Mouse (Mus musculus): Measurements from ENCODE around the gene Gm11042. TPM values are rescaled to one million over a fixed set of nuclear protein-coding genes. Genes with fewer than 3 reads are reported as not detected.

Gm11042 gene
- polyA plus RNA-seq (2015; fragmentation: Nextera tagmentation; extraction: Ambion mirVana), result not detected in 2 replicates

DNA sequence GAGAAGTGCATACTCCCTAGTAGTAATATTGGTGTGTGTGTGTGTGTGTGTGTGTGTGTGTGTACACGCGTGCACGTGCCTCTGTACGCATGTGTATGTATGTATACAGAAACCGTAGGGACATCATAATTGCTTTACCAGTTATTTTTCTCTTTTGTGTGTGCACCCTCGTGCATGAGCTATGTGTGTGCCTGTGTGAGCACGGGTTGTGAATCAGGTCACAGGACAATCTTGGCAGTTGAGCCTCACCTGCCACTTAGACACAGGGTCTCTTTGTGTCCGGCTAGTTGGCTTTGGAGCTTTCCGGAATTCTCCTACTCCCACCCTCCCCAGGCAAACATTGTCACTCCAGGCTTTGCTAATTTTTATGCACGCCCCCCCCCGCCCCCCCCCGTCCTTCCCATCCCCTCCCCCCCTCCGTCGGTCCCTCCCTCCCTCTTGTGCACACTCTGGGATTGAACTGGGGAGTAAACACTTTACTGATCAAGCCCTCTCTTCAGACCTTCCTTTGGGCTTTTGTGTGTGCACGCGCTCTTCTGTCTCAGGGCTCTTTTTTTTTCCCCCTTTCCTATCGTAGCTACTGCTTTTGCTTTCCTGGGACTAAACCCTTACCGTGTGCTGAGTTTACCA is at the start of gene Gm11042:
TSS of gene Gm11042 (minus strand) at position 51 of the 630 bp plus-strand sequence.
- no peaks in the 10 kb centered on the region for H3K4me1 ChIP-seq (ENCODE audit: control insufficient read depth, low read depth, low read length)
- peak within 1 kb of the TSS; percentile 57 for H3K4me2 ChIP-seq (ENCODE audit: low read depth, low read length)
- peak within 1 kb of the TSS; percentile 50 for H3K4me3 ChIP-seq (ENCODE audit: low read depth, low read length)
- H3K36me3 ChIP-seq (ENCODE audit: control insufficient read depth, insufficient read depth), result no peaks in the 10 kb centered on the region
- no peaks in the 10 kb centered on the region for H3K27me3 ChIP-seq (ENCODE audit: control insufficient read depth, insufficient read depth, low read depth, low read length)
- H3K9ac ChIP-seq (ENCODE audit: low read depth, low read length), result no peak within 1 kb of the TSS
- no peak for ATAC-seq (ENCODE audit: low read depth)
- H3K27ac ChIP-seq (ENCODE audit: low read length), result no peak within 1 kb of the TSS
- no peaks in the 10 kb centered on the region for H3K9me3 ChIP-seq (replicated peaks; ENCODE audit: control insufficient read depth, low read length)
- WGBS (ENCODE audit: insufficient replicate concordance), result 30% methylated on average over 16 of the region's 18 CpGs

DNA sequence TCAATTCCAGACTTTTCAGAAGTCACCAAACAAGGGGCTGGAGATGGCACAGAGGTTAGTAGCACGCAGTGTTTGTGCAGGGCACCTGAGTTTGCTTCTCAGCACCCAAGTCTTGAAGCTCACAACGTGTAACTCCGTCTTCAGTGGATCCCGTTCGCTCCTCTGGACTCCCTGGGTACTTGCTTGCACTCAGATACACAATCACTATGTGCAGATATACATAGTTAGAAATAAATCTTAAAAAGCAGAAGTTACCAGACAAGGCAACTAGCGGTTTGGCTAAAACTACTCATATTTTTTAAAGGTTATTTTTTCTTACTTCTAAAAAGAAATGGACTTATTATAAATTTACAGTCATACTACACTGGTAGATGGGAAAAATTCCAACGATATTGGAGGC is 48.3 kb upstream of the Gm11042 start:
- Histone ChIP-seq H3K9me3 (replicated peaks; ENCODE audit: control insufficient read depth, low read length) (no peaks in the 10 kb centered on the region), H3K9ac (ENCODE audit: low read depth, low read length) (no peak overlapping the region), H3K4me3 (ENCODE audit: low read depth, low read length) (no peak overlapping the region), H3K27me3 (ENCODE audit: control insufficient read depth, insufficient read depth, low read depth, low read length) (no peaks in the 10 kb centered on the region), H3K4me2 (ENCODE audit: low read depth, low read length) (no peak overlapping the region), H3K4me1 (ENCODE audit: control insufficient read depth, low read depth, low read length) (no peaks in the 10 kb centered on the region), H3K36me3 (ENCODE audit: control insufficient read depth, insufficient read depth) (no peaks in the 10 kb centered on the region), H3K27ac (ENCODE audit: low read length) (no peak overlapping the region)
- no peak for ATAC-seq (ENCODE audit: low read depth)
- 32% methylated on average over 7 of the region's 7 CpGs for WGBS (ENCODE audit: insufficient replicate concordance)

DNA sequence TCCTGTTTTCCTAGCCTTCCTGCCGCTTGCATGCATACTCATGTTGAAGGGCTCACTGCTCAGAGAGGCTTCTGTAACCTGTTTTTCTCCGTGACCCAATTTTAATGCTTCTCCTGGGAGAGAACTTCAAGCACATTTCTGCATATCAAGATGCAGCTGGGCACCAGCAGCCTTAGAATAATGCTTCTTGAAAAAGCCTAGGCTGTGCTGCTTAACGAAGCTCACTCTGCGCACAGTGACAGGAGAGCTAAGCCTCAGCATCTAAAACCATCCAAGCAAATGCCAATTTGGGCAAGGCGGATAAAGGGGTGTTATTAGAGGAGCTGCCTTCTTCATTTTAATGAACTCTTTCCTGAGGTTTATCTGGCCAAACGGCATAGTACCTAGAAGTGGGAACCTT is 46.9 kb upstream of the Gm11042 start:
- Histone ChIP-seq H3K27me3 (ENCODE audit: control insufficient read depth, insufficient read depth, low read depth, low read length) (no peaks in the 10 kb centered on the region), H3K27ac (ENCODE audit: low read length) (no peak overlapping the region), H3K4me2 (ENCODE audit: low read depth, low read length) (no peak overlapping the region), H3K4me1 (ENCODE audit: control insufficient read depth, low read depth, low read length) (no peaks in the 10 kb centered on the region), H3K4me3 (ENCODE audit: low read depth, low read length) (no peak overlapping the region), H3K9ac (ENCODE audit: low read depth, low read length) (no peak overlapping the region), H3K9me3 (replicated peaks; ENCODE audit: control insufficient read depth, low read length) (no peaks in the 10 kb centered on the region), H3K36me3 (ENCODE audit: control insufficient read depth, insufficient read depth) (no peaks in the 10 kb centered on the region)
- no peak for ATAC-seq (ENCODE audit: low read depth)
- WGBS (ENCODE audit: insufficient replicate concordance), result 63% methylated on average over 6 of the region's 6 CpGs

DNA sequence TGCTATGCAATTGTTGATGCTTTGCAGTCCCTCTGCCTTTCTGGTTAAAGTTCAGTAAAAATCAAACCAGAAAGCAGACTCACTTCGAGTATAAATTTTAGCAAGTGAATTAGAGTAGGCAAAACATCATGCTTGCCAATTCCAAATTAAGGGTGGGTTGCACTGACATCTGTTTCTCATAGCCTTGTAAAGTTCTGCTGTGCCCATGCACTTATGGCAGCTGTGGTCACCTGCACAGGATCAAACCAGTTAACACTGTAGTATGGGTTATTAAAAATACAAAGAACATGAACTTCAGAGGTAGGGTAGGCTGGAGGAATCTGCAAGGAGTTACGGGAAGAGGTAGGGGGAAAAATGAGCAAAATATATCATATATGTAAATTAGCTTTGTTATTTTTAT is 46.3 kb upstream of the Gm11042 start:
- Histone ChIP-seq H3K27me3 (ENCODE audit: control insufficient read depth, insufficient read depth, low read depth, low read length) (no peaks in the 10 kb centered on the region), H3K9me3 (replicated peaks; ENCODE audit: control insufficient read depth, low read length) (no peaks in the 10 kb centered on the region), H3K27ac (ENCODE audit: low read length) (no peak overlapping the region), H3K4me3 (ENCODE audit: low read depth, low read length) (no peak overlapping the region), H3K36me3 (ENCODE audit: control insufficient read depth, insufficient read depth) (no peaks in the 10 kb centered on the region), H3K9ac (ENCODE audit: low read depth, low read length) (no peak overlapping the region), H3K4me2 (ENCODE audit: low read depth, low read length) (no peak overlapping the region), H3K4me1 (ENCODE audit: control insufficient read depth, low read depth, low read length) (no peaks in the 10 kb centered on the region)
- ATAC-seq (ENCODE audit: low read depth), result no peak
- 49% methylated on average over 2 of the region's 2 CpGs for WGBS (ENCODE audit: insufficient replicate concordance)

DNA sequence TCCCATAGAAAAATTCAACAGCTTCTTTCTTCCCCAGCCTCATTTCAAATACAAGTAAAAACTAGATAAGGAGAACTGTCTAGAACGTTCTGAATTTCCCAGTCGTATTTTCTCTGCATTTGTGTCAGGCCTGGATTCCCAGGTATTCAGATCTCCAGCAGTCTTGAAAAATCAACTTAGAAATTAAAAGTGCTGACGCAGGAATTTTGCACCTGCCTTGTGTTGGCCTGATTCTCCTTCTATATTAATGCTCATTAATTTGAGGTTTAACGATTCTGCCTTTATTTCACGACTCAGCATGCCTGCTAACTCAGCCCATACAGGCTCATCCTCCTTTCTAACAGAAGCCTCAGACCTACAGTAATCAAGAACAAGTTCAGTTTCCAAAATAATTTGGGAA is 43.6 kb upstream of the Gm11042 start:
- H3K27ac ChIP-seq (ENCODE audit: low read length), result no peak overlapping the region
- no peaks in the 10 kb centered on the region for H3K4me1 ChIP-seq (ENCODE audit: control insufficient read depth, low read depth, low read length)
- H3K27me3 ChIP-seq (ENCODE audit: control insufficient read depth, insufficient read depth, low read depth, low read length), result no peaks in the 10 kb centered on the region
- H3K9me3 ChIP-seq (replicated peaks; ENCODE audit: control insufficient read depth, low read length), result no peaks in the 10 kb centered on the region
- no peak for ATAC-seq (ENCODE audit: low read depth)
- no peak overlapping the region for H3K4me3 ChIP-seq (ENCODE audit: low read depth, low read length)
- no peak overlapping the region for H3K9ac ChIP-seq (ENCODE audit: low read depth, low read length)
- no peaks in the 10 kb centered on the region for H3K36me3 ChIP-seq (ENCODE audit: control insufficient read depth, insufficient read depth)
- WGBS (ENCODE audit: insufficient replicate concordance), result 51% methylated on average over 5 of the region's 5 CpGs
- no peak overlapping the region for H3K4me2 ChIP-seq (ENCODE audit: low read depth, low read length)

DNA sequence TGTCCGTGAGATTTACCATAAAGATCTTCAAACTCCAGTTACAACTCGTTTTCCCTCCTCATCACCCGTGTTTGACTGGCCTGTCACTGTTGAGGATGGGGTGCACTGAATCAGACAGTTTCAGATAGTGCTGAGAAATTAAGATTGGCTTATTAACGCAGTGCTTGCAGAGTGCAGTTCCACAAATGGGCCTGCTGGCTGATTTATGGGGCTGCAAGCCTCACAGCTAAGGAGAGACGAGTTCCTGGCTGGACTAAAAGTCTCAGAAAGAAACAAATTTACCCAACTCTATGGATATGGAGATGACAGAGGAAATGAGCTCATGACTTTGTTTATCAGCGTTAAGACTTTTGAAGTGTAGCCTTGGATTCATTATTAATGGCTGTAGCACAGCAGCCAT is 41.6 kb upstream of the Gm11042 start:
- Histone ChIP-seq H3K4me1 (ENCODE audit: control insufficient read depth, low read depth, low read length) (no peaks in the 10 kb centered on the region), H3K9ac (ENCODE audit: low read depth, low read length) (no peak overlapping the region), H3K27me3 (ENCODE audit: control insufficient read depth, insufficient read depth, low read depth, low read length) (no peaks in the 10 kb centered on the region), H3K36me3 (ENCODE audit: control insufficient read depth, insufficient read depth) (no peaks in the 10 kb centered on the region), H3K4me2 (ENCODE audit: low read depth, low read length) (no peak overlapping the region), H3K9me3 (replicated peaks; ENCODE audit: control insufficient read depth, low read length) (no peaks in the 10 kb centered on the region), H3K27ac (ENCODE audit: low read length) (no peak overlapping the region), H3K4me3 (ENCODE audit: low read depth, low read length) (no peak overlapping the region)
- WGBS (ENCODE audit: insufficient replicate concordance), result 50% methylated on average over 6 of the region's 6 CpGs
- no peak for ATAC-seq (ENCODE audit: low read depth)

DNA sequence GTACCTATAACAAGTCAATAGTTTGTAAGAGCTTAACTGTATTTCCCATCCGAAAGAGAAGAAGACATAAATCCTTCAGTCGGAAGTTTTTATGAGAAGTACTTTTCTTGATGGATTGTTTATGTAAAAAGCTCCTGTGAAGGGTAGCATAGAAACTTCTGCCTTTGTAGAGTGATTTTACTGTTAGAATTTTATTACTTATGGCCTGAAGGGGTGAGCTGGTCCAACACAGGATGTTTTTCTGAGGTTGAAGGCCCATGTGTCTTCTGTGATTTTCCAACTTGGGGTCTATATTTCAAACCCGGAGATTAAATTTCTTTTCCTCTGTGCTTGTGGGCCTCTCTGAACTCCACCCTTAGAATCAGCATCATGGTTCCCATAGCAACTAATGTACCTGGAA is 26.5 kb upstream of the Gm11042 start:
- H3K36me3 ChIP-seq (ENCODE audit: control insufficient read depth, insufficient read depth), result no peaks in the 10 kb centered on the region
- H3K27ac ChIP-seq (ENCODE audit: low read length), result no peak overlapping the region
- no peak overlapping the region for H3K4me2 ChIP-seq (ENCODE audit: low read depth, low read length)
- no peak overlapping the region for H3K9ac ChIP-seq (ENCODE audit: low read depth, low read length)
- no peaks in the 10 kb centered on the region for H3K4me1 ChIP-seq (ENCODE audit: control insufficient read depth, low read depth, low read length)
- H3K27me3 ChIP-seq (ENCODE audit: control insufficient read depth, insufficient read depth, low read depth, low read length), result no peaks in the 10 kb centered on the region
- H3K9me3 ChIP-seq (replicated peaks; ENCODE audit: control insufficient read depth, low read length), result no peaks in the 10 kb centered on the region
- no peak for ATAC-seq (ENCODE audit: low read depth)
- H3K4me3 ChIP-seq (ENCODE audit: low read depth, low read length), result no peak overlapping the region
- 71% methylated on average over 3 of the region's 3 CpGs for WGBS (ENCODE audit: insufficient replicate concordance)

DNA sequence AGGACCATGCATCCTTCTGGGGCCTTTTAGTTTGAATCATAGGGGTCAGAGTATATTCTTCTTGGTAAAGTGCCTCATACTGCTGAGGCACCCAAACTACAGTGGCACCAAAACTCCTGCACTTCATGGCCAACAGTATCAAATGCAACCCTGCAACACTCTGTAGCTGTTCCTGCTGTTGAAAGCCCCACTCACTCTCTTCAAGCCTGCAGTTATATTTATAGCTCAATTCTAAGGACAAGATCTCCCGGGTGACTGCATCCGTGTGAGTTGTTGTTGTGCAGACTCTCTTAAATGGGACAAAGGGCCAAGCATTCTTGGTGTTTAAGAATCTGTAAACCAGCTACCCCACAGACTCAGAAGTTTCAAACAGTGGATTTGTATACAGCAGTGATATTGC is 23.9 kb upstream of the Gm11042 start:
- Histone ChIP-seq H3K9ac (ENCODE audit: low read depth, low read length) (no peak overlapping the region), H3K4me3 (ENCODE audit: low read depth, low read length) (no peak overlapping the region), H3K27ac (ENCODE audit: low read length) (no peak overlapping the region), H3K27me3 (ENCODE audit: control insufficient read depth, insufficient read depth, low read depth, low read length) (no peaks in the 10 kb centered on the region), H3K4me1 (ENCODE audit: control insufficient read depth, low read depth, low read length) (no peaks in the 10 kb centered on the region), H3K4me2 (ENCODE audit: low read depth, low read length) (no peak overlapping the region), H3K36me3 (ENCODE audit: control insufficient read depth, insufficient read depth) (no peaks in the 10 kb centered on the region), H3K9me3 (replicated peaks; ENCODE audit: control insufficient read depth, low read length) (no peaks in the 10 kb centered on the region)
- 61% methylated on average over 2 of the region's 2 CpGs for WGBS (ENCODE audit: insufficient replicate concordance)
- no peak for ATAC-seq (ENCODE audit: low read depth)

- Histone ChIP-seq H3K9ac (ENCODE audit: low read depth, low read length) (no peak overlapping the region), H3K4me3 (ENCODE audit: low read depth, low read length) (no peak overlapping the region), H3K36me3 (ENCODE audit: control insufficient read depth, insufficient read depth) (no peaks in the 10 kb centered on the region), H3K4me2 (ENCODE audit: low read depth, low read length) (no peak overlapping the region), H3K27ac (ENCODE audit: low read length) (no peak overlapping the region), H3K4me1 (ENCODE audit: control insufficient read depth, low read depth, low read length) (no peaks in the 10 kb centered on the region), H3K27me3 (ENCODE audit: control insufficient read depth, insufficient read depth, low read depth, low read length) (no peaks in the 10 kb centered on the region), H3K9me3 (replicated peaks; ENCODE audit: control insufficient read depth, low read length) (no peaks in the 10 kb centered on the region)
- WGBS (ENCODE audit: insufficient replicate concordance), result 72% methylated on average over 6 of the region's 6 CpGs
- no peak for ATAC-seq (ENCODE audit: low read depth)
Observed at GRCm38 (mm10) chr12:74333706-74334105, 17.5 kb upstream of the Gm11042 start.

All from liver, embryonic 16.5 days (tissue).